Mouse (Mus musculus): ENCODE data around the gene Anxa9.

DNA sequence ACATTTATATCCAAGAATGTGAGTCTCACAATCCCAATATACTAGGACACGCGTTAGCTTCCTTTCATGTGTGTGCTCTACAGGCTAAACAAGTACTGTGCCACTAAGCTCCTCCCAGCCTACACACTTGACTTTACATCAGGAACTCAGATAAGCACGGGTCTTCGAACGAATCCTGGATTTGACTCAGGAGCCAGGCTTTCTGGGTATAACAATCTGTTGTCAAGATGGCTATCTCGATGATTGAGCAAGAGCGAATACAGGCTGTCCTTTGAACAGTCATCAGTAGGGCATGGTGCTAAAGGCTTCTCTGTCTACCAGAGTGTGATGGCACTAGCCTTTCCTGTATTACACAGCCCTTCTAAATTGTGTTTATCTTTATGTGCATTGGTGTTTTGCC, 9.0 kb downstream of the Anxa9 start:
- no peak for TF ChIP-seq CTCF (IDR thresholded peaks at IDR 0.05; ENCODE audit: control insufficient read depth, insufficient read depth, insufficient replicate concordance, low read depth, low read length)
- TF ChIP-seq POLR2A (IDR thresholded peaks at IDR 0.05; ENCODE audit: control insufficient read depth, low read depth, low read length) = no peak

Data from testis, adult 2 months (tissue).